Mouse (Mus musculus) thymus, postnatal 10 days (tissue): Measurements from ENCODE around the gene Flrt1.
"Not testable (repeated sequence)": the region's sequence is repeated elsewhere in the genome, so short reads cannot be mapped to it uniquely, and the experiment has no call there.

Source experiments
- DNase-seq, 2 experiments: peaks; one replicate each; pipeline ENCODE4 v3.0.0; 2021; ENCODE audit warnings: low spot score in 2 of 2

Gene Flrt1

GRCm38 (mm10) chr19:7068661-7069531 is 36.6 kb downstream of the Flrt1 start:
- DNase-seq = no peak

- peak; percentile 63 to 90 for DNase-seq
Measured at GRCm38 (mm10) chr19:7068136-7068535, 37.4 kb downstream of the Flrt1 start.

- peak; percentile 12 to 24 for DNase-seq
Measured at GRCm38 (mm10) chr19:7067344-7068050, 38.0 kb downstream of the Flrt1 start.

DNA sequence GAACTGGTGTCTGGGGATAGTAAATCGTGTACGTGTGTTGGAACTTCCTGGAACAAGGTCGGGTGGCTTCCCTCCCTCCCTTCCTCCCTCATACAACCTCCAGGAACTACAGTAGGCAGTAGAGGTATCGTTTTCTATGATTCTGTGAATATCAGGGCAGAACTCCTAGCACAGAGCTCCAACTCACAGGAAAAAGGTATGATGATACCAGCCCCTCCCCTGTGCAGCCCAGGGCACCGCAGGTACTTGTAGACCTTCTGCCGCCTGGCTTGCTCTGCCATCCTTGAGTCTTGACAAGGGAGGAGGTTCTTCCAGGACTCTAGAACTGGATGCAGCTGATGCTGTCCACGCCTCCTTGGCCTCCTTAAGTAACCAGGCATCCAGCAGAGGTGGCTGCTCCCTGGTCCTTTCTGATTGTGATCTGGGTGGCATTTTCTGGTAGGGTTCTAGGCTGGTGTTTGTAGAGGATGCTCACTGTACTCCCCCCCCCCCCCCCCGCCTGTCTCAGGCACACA is 38.6 kb downstream of the Flrt1 start:
- DNase-seq = peak in 1 of 2 experiments; percentile 13

- DNase-seq = peak; percentile 74 to 76
Measured at GRCm38 (mm10) chr19:7066034-7066827, 39.3 kb downstream of the Flrt1 start.

- peak; percentile 73 to 89 for DNase-seq
Measured at GRCm38 (mm10) chr19:7064571-7064970, 41.0 kb downstream of the Flrt1 start.

DNA sequence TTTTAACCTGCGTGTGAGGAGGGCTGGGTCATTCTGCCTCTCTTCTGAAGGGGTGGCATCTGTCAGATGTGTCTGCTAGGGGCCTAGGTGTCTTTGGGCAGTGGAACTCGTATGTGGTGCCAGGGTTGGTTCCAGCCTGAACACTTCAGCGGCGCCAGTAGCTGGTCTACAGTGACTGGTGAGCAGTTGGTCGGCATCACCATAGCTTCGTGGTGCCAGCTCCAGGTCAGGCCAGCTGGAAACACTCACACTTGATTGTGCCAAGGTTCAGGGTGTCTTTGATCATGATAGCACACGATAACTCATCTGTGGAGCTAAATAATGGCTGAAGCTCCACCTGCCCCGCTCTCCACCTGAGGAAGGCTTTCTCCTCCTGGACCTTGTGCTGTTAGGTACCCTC is 42.6 kb downstream of the Flrt1 start:
- no peak for DNase-seq

DNA sequence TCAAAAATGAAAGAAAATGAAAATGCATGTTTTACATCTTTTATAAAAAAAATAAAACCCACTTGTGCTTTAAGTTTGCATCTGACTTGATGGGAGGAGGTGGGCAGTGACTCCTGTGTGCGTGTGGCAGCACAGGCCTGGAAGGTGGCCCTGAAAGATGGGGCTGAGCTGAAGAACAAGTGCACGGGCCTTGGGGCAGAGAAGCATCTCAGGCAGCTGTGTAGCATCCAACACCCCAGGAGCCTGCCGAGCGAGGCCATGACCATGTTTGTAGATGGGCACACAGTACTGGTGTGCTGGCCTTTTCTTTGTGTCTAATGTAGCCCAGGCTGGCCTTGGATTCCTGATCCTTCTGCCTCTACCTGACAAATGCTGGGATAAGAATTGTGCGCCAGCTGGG is 43.4 kb downstream of the Flrt1 start:
- no peak for DNase-seq

DNA sequence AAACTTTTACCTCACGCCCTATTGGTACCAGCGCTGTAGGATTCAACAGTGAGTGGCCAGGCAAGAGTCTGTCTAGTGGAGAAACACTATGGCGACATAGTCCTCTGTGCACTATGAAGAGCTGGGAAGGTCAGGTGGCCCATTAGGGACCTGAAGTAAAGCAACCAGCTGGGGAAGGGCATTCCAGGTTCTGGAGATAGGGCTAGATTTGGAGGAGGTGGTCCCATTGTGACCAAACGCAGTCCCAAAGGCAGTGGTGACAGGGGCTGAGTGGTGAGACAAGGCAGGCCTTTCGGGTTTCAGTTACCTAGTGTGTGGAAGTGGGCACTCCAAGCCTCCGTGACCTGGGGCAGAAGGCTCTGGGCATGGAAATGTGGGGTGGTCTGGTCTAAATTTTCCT is 47.0 kb downstream of the Flrt1 start:
- DNase-seq = no peak

GRCm38 (mm10) chr19:7057722-7058207 is 47.8 kb downstream of the Flrt1 start:
- DNase-seq = peak; percentile 38 to 39

- DNase-seq = no peak
Measured at GRCm38 (mm10) chr19:7057126-7057721, 48.3 kb downstream of the Flrt1 start.

DNA sequence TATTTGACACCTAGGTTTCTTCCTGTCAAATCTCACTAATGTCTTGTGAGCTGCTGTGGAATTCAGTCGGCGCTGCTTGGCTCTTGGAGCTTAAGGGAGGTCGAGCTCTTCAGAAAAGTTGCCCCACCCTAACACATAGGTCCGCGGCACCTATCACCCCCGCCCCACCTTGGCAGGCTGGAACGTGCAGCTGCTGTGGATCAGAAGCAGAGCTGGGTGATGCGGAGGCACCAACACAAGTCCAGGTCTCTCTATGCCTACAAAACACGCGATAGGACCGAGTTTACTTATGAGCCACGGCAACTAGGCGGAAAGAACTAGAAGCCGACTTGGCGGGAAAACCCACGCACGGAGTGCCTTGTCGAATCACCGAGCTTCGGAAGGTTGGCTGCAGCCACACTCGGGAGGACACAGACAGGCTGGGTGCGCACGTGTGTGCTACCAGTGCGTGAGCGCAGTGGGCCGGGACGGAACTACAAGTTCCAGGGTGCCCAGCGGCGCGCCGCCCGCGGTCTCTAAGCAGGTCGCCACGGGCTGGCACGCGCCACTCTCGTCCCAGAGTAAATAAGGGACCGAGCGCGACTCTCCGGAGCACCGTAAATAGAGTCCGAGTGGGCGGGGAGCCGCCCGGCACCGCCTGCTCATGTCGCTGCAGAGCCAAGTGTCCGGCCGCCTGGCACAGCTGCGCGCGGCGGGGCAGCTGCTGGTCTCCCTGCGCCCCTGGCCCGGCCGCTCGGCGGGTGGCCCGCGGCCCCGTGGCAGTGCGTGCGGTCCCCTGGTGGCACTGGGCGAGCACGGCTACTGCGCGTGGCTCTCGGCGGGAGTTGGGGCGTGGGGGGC is 49.1 kb downstream of the Flrt1 start, which contains the start of gene Macrod1:
Macrod1 (plus strand) TSS at position 563 of the 840 bp plus-strand sequence.
- DNase-seq = peak; percentile 60 to 77

GRCm38 (mm10) chr19:7055173-7055572 is 50.4 kb downstream of the Flrt1 start:
- no peak for DNase-seq

GRCm38 (mm10) chr19:7054772-7055171 is 50.8 kb downstream of the Flrt1 start:
- no peak for DNase-seq

DNA sequence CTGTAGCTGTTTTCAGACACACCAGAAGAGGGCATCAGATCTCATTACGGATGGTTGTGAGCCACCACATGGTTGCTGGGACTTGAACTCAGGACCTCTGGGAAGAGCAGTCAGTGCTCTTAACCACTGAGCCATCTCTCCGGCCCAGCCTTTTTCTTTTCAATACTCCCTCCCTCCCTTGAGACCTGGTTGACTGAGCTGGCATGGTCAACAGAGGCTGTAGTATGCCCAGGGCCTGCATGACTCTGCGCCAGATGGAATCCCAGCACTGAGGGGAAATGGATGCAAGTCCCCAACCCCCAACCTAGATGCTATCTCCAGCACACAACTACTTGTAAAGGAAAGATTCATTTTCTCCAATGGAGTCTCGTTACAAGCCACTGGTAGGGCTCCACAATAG is 52.1 kb downstream of the Flrt1 start:
- DNase-seq = not testable (repeated sequence)

- no peak for DNase-seq
Measured at GRCm38 (mm10) chr19:7044706-7045105, 60.8 kb downstream of the Flrt1 start.

- DNase-seq = no peak
Measured at GRCm38 (mm10) chr19:7044279-7044678, 61.2 kb downstream of the Flrt1 start.
